Comparison of ENCODE assay signal across 28 mouse cellular contexts in the genomic region with DNA sequence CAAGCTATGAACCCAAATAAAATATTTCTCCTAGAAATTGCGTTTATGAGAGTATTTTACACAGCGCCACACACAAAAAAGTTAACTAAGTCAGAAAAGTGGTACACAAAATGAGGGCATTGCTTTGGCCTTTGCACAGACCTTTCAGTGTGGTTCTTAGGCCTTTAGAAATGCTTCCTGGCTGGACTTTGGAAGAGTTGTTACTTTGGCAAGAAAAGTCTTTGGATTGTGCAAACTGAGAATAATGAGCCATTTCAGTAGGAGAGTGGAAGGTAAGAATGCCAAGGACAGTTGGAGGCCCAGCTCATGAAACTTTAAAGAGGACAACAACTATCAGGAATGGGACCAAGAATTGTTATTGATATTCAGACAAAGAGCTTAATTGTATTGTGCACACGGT. TPM values are rescaled to one million over a fixed set of nuclear protein-coding genes. Genes with fewer than 3 reads are reported as not detected.
A peak's percentile ranks its signal among the peaks of the same experiment; 100 is the strongest.
DNase-seq lines count a peak whose midpoint lies in the region; ATAC-seq and TF ChIP-seq lines count a peak whose summit lies in the region.
"Had no signal": no experiment of that assay in that cellular context is flagged by ENCODE, and none has a peak within 500 bp of the region (broad histone marks: within the 10 kb centered on the region; RNA-seq: fewer than 3 reads in every experiment).

No protein-coding gene starts in this region.

- H3K4me3 ChIP-seq in left cerebral cortex, adult 2 months = no peak overlapping the region
- H3K4me3 ChIP-seq: embryonic facial prominence, embryonic 12.5 days; embryonic facial prominence, embryonic 15.5 days; forebrain, embryonic 12.5 days; forebrain, embryonic 15.5 days; gastrocnemius, adult 2 months; heart, adult 2 months; heart, embryonic 10.5 days; heart, embryonic 13.5 days had no signal

- intact Hi-C loops in left cerebral cortex, adult 2 months (cut with DNase I) = no loop called here

- no peak for TF ChIP-seq CTCF in left cerebral cortex, adult 2 months (IDR thresholded peaks at IDR 0.05)

- ATAC-seq in frontal cortex, adult (ENCODE audit: low TSS enrichment) = peak; percentile 55; the same call in 1 of the 2 replicates
- ATAC-seq: forebrain, embryonic 15.5 days; hindbrain, postnatal 0 days; inflammation-experienced regulatory T-cells, adult 6 months had no signal

- peak overlapping the region; percentile 28; the same call in 1 of the 2 replicates for H3K27ac ChIP-seq in left cerebral cortex, adult 2 months
- H3K27ac ChIP-seq: embryonic facial prominence, embryonic 12.5 days; embryonic facial prominence, embryonic 15.5 days; forebrain, embryonic 12.5 days; forebrain, embryonic 15.5 days; gastrocnemius, adult 2 months; heart, adult 2 months; heart, embryonic 10.5 days; heart, embryonic 13.5 days; hindbrain, embryonic 14.5 days; hindbrain, postnatal 0 days had no signal

- DNase-seq in frontal cortex, postnatal 36 days (ENCODE audit: low spot score in 2 of 2) = no peak
- DNase-seq in kidney, adult 8-10 months = peak; percentile 10 to 52
- DNase-seq in kidney, postnatal 10 days = no peak
- DNase-seq in left cerebral cortex, adult 2 months (ENCODE audit: extremely low spot score in 1 of 2, low spot score in 2 of 2) = no peak
- no peak for DNase-seq in left cerebral cortex, adult 18-20 months (ENCODE audit: low spot score in 2 of 2)
- DNase-seq in adipocyte (ENCODE audit: low spot score) = peak; percentile 84
- DNase-seq in urinary bladder, postnatal 14 days (ENCODE audit: low spot score) = no peak
- DNase-seq: adrenal gland, adult 8-10 months; adrenal gland, postnatal 25 days; B cell, adult 2 months; cerebellum, adult 11-12 months; cerebellum, adult 8-10 months; cerebellum, postnatal 25 days; gastrocnemius, adult 2 months; gastrocnemius, postnatal 25 days; heart, adult 2 months; heart, postnatal 14 days; heart, postnatal 4 days had no signal

RNA-seq across cellular contexts. Expression of a gene that starts 24.6 kb away (rescaled TPM):
- 100 to 1,000 TPM; 134 to 149 TPM for total RNA-seq in left cerebral cortex, adult 2 months (2021)
- 100 to 1,000 TPM; 147 to 149 TPM for total RNA-seq in left cerebral cortex, adult 18-20 months (2021)

RNA-seq across cellular contexts. Expression of a gene that starts 35.6 kb away (rescaled TPM):
- total RNA-seq in left cerebral cortex, adult 2 months (2021) = 10 to 100 TPM; 42.6 to 42.9 TPM
- 10 to 100 TPM; 41.3 to 43.4 TPM for total RNA-seq in left cerebral cortex, adult 18-20 months (2021)

Comparison
In these comparisons a context has a peak if more than half of its experiments do, and no peak if none do; other contexts are left out.
1. DNase-seq: peak in kidney, adult 8-10 months (2 of 2) and adipocyte (single experiment); none in frontal cortex, postnatal 36 days (0 of 2), kidney, postnatal 10 days (single experiment), left cerebral cortex, adult 2 months (0 of 2), left cerebral cortex, adult 18-20 months (0 of 2) and urinary bladder, postnatal 14 days (single experiment).